Mouse (Mus musculus): ENCODE data around the gene Gm49325. TPM values are rescaled to one million over a fixed set of nuclear protein-coding genes. Genes with fewer than 3 reads are reported as not detected.
A peak's percentile ranks its signal among the peaks of the same experiment; 100 is the strongest.

Gene Gm49325
- polyA plus RNA-seq, 1 experiment from 2014 or later, result not detected

- Histone ChIP-seq H3K27ac (ENCODE audit: low read depth, low read length) (no peak overlapping the region), H3K27me3 (ENCODE audit: control insufficient read depth, insufficient read depth, low read length) (no peaks in the 10 kb centered on the region), H3K36me3 (ENCODE audit: control insufficient read depth, insufficient read depth, low read length) (no peaks in the 10 kb centered on the region), H3K4me2 (ENCODE audit: low read depth, low read length, severe bottlenecking) (no peak overlapping the region), H3K4me3 (ENCODE audit: low read depth, low read length) (no peak overlapping the region), H3K9ac (ENCODE audit: low read length) (no peak overlapping the region), H3K9me3 (ENCODE audit: control insufficient read depth, low read length) (no peaks in the 10 kb centered on the region), H3K4me1 (replicated peaks; ENCODE audit: control insufficient read depth, insufficient read depth, low read length) (peaks cover 6% of the 10 kb centered on the region)
- DNase-seq (ENCODE audit: low spot score) (no peak), ATAC-seq (replicated peaks; ENCODE audit: low FRiP score) (no peak)
- 85% methylated on average over 10 of the region's 10 CpGs for WGBS
Observed at GRCm38 (mm10) chr10:77583795-77584422, 22.1 kb upstream of the Gm49325 start.

DNA sequence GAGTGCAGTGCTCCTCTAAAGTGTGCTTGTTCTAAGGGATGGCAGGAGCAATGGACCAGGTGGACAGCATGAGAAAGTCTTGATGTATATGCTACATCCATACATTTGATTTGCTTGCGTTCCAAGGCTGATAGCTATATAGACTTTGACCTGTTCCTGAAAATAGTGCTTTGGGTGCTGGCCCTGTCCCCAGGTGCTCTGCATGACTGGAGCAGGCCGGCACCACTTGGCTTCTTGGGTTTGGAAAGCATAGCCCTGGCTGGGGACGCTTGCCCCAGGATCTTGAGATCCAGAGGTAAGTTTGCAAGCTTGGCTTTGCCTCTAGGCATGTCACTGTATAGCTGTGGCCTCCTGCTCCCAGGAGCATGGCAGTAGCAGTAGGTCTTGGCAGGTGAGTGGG, 19.4 kb upstream of the Gm49325 start:
- DNase-seq (ENCODE audit: low spot score) (no peak), ATAC-seq (replicated peaks; ENCODE audit: low FRiP score) (no peak)
- no peaks in the 10 kb centered on the region for H3K27me3 ChIP-seq (ENCODE audit: control insufficient read depth, insufficient read depth, low read length)
- H3K4me3 ChIP-seq (ENCODE audit: low read depth, low read length), result no peak overlapping the region
- 84% methylated on average over 3 of the region's 3 CpGs for WGBS
- no peak overlapping the region for H3K27ac ChIP-seq (ENCODE audit: low read depth, low read length)
- H3K9ac ChIP-seq (ENCODE audit: low read length), result no peak overlapping the region
- H3K4me2 ChIP-seq (ENCODE audit: low read depth, low read length, severe bottlenecking), result no peak overlapping the region
- peaks cover 6% of the 10 kb centered on the region; the same call in 1 of the 2 replicates for H3K4me1 ChIP-seq (replicated peaks; ENCODE audit: control insufficient read depth, insufficient read depth, low read length)
- H3K9me3 ChIP-seq (ENCODE audit: control insufficient read depth, low read length), result no peaks in the 10 kb centered on the region
- H3K36me3 ChIP-seq (ENCODE audit: control insufficient read depth, insufficient read depth, low read length), result no peaks in the 10 kb centered on the region

DNA sequence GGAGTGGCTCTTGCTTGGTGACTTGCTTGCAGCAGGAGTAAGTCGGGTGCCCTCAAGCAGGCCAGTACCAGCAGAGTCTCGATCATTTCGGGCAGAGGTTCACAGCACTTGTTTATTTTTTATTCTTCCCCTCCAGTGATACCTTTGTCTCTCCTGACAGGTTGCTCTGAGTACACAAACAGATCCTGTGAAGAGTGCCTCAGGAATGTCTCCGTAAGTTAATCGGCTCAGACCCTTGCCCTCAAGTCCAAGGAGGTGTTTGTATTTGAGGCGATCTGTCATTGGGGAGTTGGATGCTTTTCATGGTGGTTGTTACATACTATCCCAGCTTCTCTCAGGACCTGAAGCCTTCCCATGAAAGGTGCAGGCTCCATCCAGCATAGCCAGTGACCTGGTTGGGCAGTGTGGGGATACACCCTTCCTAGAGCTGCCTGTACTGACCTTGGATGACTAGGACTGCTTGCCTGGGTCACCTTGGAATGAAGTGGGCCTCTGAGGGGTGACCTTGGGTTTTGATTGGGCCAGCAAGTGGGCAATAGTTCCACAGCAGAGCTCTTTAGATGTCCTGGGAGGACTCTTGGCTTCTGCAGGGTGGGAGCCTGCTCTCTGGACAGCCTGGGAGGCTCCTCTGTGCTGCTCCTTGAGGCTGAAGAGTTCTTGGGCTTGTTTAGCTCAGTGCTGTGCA, 18.8 kb upstream of the Gm49325 start:
- ATAC-seq (replicated peaks; ENCODE audit: low FRiP score) (no peak), DNase-seq (ENCODE audit: low spot score) (no peak)
- Histone ChIP-seq H3K9me3 (ENCODE audit: control insufficient read depth, low read length) (no peaks in the 10 kb centered on the region), H3K27me3 (ENCODE audit: control insufficient read depth, insufficient read depth, low read length) (no peaks in the 10 kb centered on the region), H3K27ac (ENCODE audit: low read depth, low read length) (no peak overlapping the region), H3K4me2 (ENCODE audit: low read depth, low read length, severe bottlenecking) (no peak overlapping the region), H3K4me3 (ENCODE audit: low read depth, low read length) (no peak overlapping the region), H3K9ac (ENCODE audit: low read length) (no peak overlapping the region), H3K36me3 (ENCODE audit: control insufficient read depth, insufficient read depth, low read length) (no peaks in the 10 kb centered on the region), H3K4me1 (replicated peaks; ENCODE audit: control insufficient read depth, insufficient read depth, low read length) (peaks cover 5% of the 10 kb centered on the region; the same call in 1 of the 2 replicates)
- 95% methylated on average over 6 of the region's 6 CpGs for WGBS

DNA sequence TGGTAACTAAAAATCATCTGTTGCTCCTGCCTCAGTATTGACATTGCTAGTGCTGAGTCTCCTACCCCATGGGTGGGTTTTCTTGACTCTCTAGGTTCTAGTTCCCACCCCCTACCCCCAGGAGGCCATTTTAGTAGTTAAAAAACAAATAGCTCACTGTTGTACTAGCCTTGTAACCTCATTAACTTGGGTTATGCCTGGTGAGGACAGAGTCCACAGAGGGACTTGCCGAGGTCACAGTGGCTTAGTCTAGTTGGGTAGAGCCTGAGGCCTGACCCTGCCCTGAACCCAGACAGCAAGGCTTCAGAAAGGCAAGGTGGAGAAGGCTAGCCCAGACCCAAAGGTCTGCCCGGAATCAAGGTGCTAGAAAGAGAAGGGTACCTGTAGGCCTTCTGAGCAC, 18.0 kb upstream of the Gm49325 start:
- no peak overlapping the region for H3K9ac ChIP-seq (ENCODE audit: low read length)
- DNase-seq (ENCODE audit: low spot score) (no peak), ATAC-seq (replicated peaks; ENCODE audit: low FRiP score) (no peak)
- H3K27ac ChIP-seq (ENCODE audit: low read depth, low read length), result no peak overlapping the region
- H3K4me1 ChIP-seq (replicated peaks; ENCODE audit: control insufficient read depth, insufficient read depth, low read length), result 0 out of 2 replicates have a peak, but pooled peaks cover 1% of the 10 kb centered on the region
- H3K4me2 ChIP-seq (ENCODE audit: low read depth, low read length, severe bottlenecking), result no peak overlapping the region
- H3K27me3 ChIP-seq (ENCODE audit: control insufficient read depth, insufficient read depth, low read length), result no peaks in the 10 kb centered on the region
- WGBS, result 86% methylated on average over 2 of the region's 2 CpGs
- H3K4me3 ChIP-seq (ENCODE audit: low read depth, low read length), result no peak overlapping the region
- no peaks in the 10 kb centered on the region for H3K9me3 ChIP-seq (ENCODE audit: control insufficient read depth, low read length)
- no peaks in the 10 kb centered on the region for H3K36me3 ChIP-seq (ENCODE audit: control insufficient read depth, insufficient read depth, low read length)

GRCm38 (mm10) chr10:77589117-77589516, 16.9 kb upstream of the Gm49325 start:
- peaks cover 2% of the 10 kb centered on the region for H3K36me3 ChIP-seq (ENCODE audit: control insufficient read depth, insufficient read depth, low read length)
- H3K4me3 ChIP-seq (ENCODE audit: low read depth, low read length), result no peak overlapping the region
- no peak overlapping the region for H3K9ac ChIP-seq (ENCODE audit: low read length)
- no peak for DNase-seq (ENCODE audit: low spot score)
- H3K27ac ChIP-seq (ENCODE audit: low read depth, low read length), result no peak overlapping the region
- no peak overlapping the region for H3K4me2 ChIP-seq (ENCODE audit: low read depth, low read length, severe bottlenecking)
- WGBS, result 86% methylated on average over 7 of the region's 7 CpGs
- H3K4me1 ChIP-seq (replicated peaks; ENCODE audit: control insufficient read depth, insufficient read depth, low read length), result no peaks in the 10 kb centered on the region
- H3K9me3 ChIP-seq (ENCODE audit: control insufficient read depth, low read length), result no peaks in the 10 kb centered on the region
- H3K27me3 ChIP-seq (ENCODE audit: control insufficient read depth, insufficient read depth, low read length), result no peaks in the 10 kb centered on the region
- no peak for ATAC-seq (replicated peaks; ENCODE audit: low FRiP score)

DNA sequence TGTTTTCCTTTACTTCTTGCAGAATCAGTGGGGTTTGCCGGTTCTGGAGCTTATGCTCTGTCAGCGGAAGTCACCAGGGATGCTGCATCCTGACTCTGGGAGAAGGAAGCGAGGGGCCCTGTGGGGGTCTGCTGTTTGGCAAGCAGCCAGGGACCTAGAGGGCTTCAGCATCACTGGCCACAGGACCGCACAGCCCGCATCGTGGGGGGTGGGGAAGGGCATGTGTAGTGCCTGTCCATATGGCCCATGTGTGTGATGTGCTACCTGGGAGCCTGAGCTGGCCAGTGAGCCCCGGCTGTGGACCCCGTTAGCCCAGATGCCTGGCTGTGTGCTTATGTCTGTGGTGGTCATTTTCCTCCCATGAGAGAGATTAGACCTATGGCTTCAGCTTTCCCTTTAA, 16.2 kb upstream of the Gm49325 start:
- Histone ChIP-seq H3K4me3 (ENCODE audit: low read depth, low read length) (no peak overlapping the region), H3K9ac (ENCODE audit: low read length) (no peak overlapping the region), H3K4me1 (replicated peaks; ENCODE audit: control insufficient read depth, insufficient read depth, low read length) (no peaks in the 10 kb centered on the region), H3K4me2 (ENCODE audit: low read depth, low read length, severe bottlenecking) (no peak overlapping the region), H3K27ac (ENCODE audit: low read depth, low read length) (no peak overlapping the region), H3K27me3 (ENCODE audit: control insufficient read depth, insufficient read depth, low read length) (no peaks in the 10 kb centered on the region), H3K9me3 (ENCODE audit: control insufficient read depth, low read length) (no peaks in the 10 kb centered on the region), H3K36me3 (ENCODE audit: control insufficient read depth, insufficient read depth, low read length) (peaks cover 8% of the 10 kb centered on the region)
- no peak for DNase-seq (ENCODE audit: low spot score)
- ATAC-seq (replicated peaks; ENCODE audit: low FRiP score), result no peak
- 90% methylated on average over 8 of the region's 8 CpGs for WGBS

- peak; percentile 67 for ATAC-seq (replicated peaks; ENCODE audit: low FRiP score)
- Histone ChIP-seq H3K4me3 (ENCODE audit: low read depth, low read length) (no peak overlapping the region), H3K4me1 (replicated peaks; ENCODE audit: control insufficient read depth, insufficient read depth, low read length) (no peaks in the 10 kb centered on the region), H3K4me2 (ENCODE audit: low read depth, low read length, severe bottlenecking) (no peak overlapping the region), H3K9me3 (ENCODE audit: control insufficient read depth, low read length) (no peaks in the 10 kb centered on the region), H3K36me3 (ENCODE audit: control insufficient read depth, insufficient read depth, low read length) (peaks cover 9% of the 10 kb centered on the region), H3K27ac (ENCODE audit: low read depth, low read length) (no peak overlapping the region), H3K9ac (ENCODE audit: low read length) (no peak overlapping the region), H3K27me3 (ENCODE audit: control insufficient read depth, insufficient read depth, low read length) (no peaks in the 10 kb centered on the region)
- 33% methylated on average over 6 of the region's 6 CpGs for WGBS
- DNase-seq (ENCODE audit: low spot score), result peak; percentile 83
Observed at GRCm38 (mm10) chr10:77590812-77591211, 15.2 kb upstream of the Gm49325 start.

- no peaks in the 10 kb centered on the region for H3K9me3 ChIP-seq (ENCODE audit: control insufficient read depth, low read length)
- 67% methylated on average over 6 of the region's 6 CpGs for WGBS
- H3K27me3 ChIP-seq (ENCODE audit: control insufficient read depth, insufficient read depth, low read length), result no peaks in the 10 kb centered on the region
- no peak for ATAC-seq (replicated peaks; ENCODE audit: low FRiP score)
- no peaks in the 10 kb centered on the region for H3K4me1 ChIP-seq (replicated peaks; ENCODE audit: control insufficient read depth, insufficient read depth, low read length)
- no peak overlapping the region for H3K4me2 ChIP-seq (ENCODE audit: low read depth, low read length, severe bottlenecking)
- no peak overlapping the region for H3K4me3 ChIP-seq (ENCODE audit: low read depth, low read length)
- no peak overlapping the region for H3K9ac ChIP-seq (ENCODE audit: low read length)
- H3K36me3 ChIP-seq (ENCODE audit: control insufficient read depth, insufficient read depth, low read length), result peaks cover 9% of the 10 kb centered on the region
- DNase-seq (ENCODE audit: low spot score), result no peak
- no peak overlapping the region for H3K27ac ChIP-seq (ENCODE audit: low read depth, low read length)
Observed at GRCm38 (mm10) chr10:77591546-77591945, 14.5 kb upstream of the Gm49325 start.

- Histone ChIP-seq H3K4me3 (ENCODE audit: low read depth, low read length) (no peak overlapping the region), H3K9ac (ENCODE audit: low read length) (no peak overlapping the region), H3K27me3 (ENCODE audit: control insufficient read depth, insufficient read depth, low read length) (no peaks in the 10 kb centered on the region), H3K36me3 (ENCODE audit: control insufficient read depth, insufficient read depth, low read length) (peaks cover 9% of the 10 kb centered on the region), H3K27ac (ENCODE audit: low read depth, low read length) (no peak overlapping the region), H3K4me2 (ENCODE audit: low read depth, low read length, severe bottlenecking) (no peak overlapping the region), H3K9me3 (ENCODE audit: control insufficient read depth, low read length) (no peaks in the 10 kb centered on the region), H3K4me1 (replicated peaks; ENCODE audit: control insufficient read depth, insufficient read depth, low read length) (no peaks in the 10 kb centered on the region)
- ATAC-seq (replicated peaks; ENCODE audit: low FRiP score) (no peak), DNase-seq (ENCODE audit: low spot score) (no peak)
- 94% methylated on average over 2 of the region's 2 CpGs for WGBS
Observed at GRCm38 (mm10) chr10:77596060-77596459, 9.9 kb upstream of the Gm49325 start.

Measured in forebrain, embryonic 11.5 days (tissue).